Mouse (Mus musculus) Patski (cell line): ENCODE results near the gene Sst. TPM values are rescaled to one million over a fixed set of nuclear protein-coding genes. Genes with fewer than 3 reads are reported as not detected.

Experiments
- ATAC-seq: fragments of 100-300 bp; one replicate; pipeline ENCODE4 v1.8.0; 2021
- CTCF ChIA-PET: fragments of 350-600 bp; sonication (Branson Sonifier 250); formaldehyde crosslinking; loops from one replicate; lab custom pipeline; 2022; ENCODE audit warnings: inconsistent platforms; lab: Charles Lee
- POLR2A ChIA-PET: fragments of 350-600 bp; sonication (Branson Sonifier 250); formaldehyde crosslinking; loops from one replicate; lab custom pipeline; 2022; ENCODE audit warnings: antibody characterized with exemption, inconsistent platforms; lab: Charles Lee
- DNase-seq: peaks from one replicate; pipeline ENCODE4 v3.0.0-alpha.2; 2011; ENCODE audit warnings: low read depth, low spot score
- H3K27me3 ChIP-seq: fragments of 371-371 bp; one replicate; pipeline ENCODE4 v1.5.1; 2021
- CTCF ChIP-seq: fragments of 100-300 bp; IDR thresholded peaks from one replicate; pipeline ENCODE4 v1.5.1; 2021
- in situ Hi-C: fragments of 300-500 bp; cut with MboI; formaldehyde crosslinking; loops from 3 replicates; pipeline ENCODE4 v1.11.1; 2018; ENCODE audit warnings: low pct_unique_long_range_greater_than_20kb, mixed read lengths
- polyA plus RNA-seq: library from polyadenylated mRNA; unstranded; gene quantifications from one replicate; pipeline ENCODE4 v1.2.3, GENCODE M21; 2021

Gene Sst
- not detected for polyA plus RNA-seq

- CTCF ChIA-PET, result no interaction called here
- DNase-seq (no peak), ATAC-seq (no peak)
- peaks cover 65% of the 10 kb centered on the region for H3K27me3 ChIP-seq
- no peak for TF ChIP-seq CTCF
- in situ Hi-C loops, result loop anchor here (10.0 kb wide), 1 partner anchor 256 kb away; no protein-coding TSS in a partner anchor
- POLR2A ChIA-PET, result no interaction called here
Measured at GRCm38 (mm10) chr16:23890636-23891035, at the start of gene Sst. Gene Sst, minus strand, starts transcription at chr16:23890958.

- DNase-seq, result no peak
Measured at GRCm38 (mm10) chr16:23934397-23934796, 43.6 kb upstream of the Sst start.

GRCm38 (mm10) chr16:23932294-23932693 lies 41.5 kb upstream of the Sst start, which contains the start of gene Rtp2:
Gene Rtp2, minus strand, starts transcription at chr16:23932394.
- TF ChIP-seq CTCF, result no peak
- peaks cover 8% of the 10 kb centered on the region for H3K27me3 ChIP-seq
- no peak for ATAC-seq
- in situ Hi-C loops, result no loop called here
- CTCF ChIA-PET, result interaction anchor here (1.4 kb wide), 1 partner anchor 17 kb away, joined by 3 read pairs; no protein-coding TSS in a partner anchor
- POLR2A ChIA-PET, result no interaction called here
- no peak for DNase-seq

More at GRCm38 (mm10) chr16:23934397-23934796, 43.6 kb upstream of the Sst start:
- in situ Hi-C loops, result no loop called here
- no peak for ATAC-seq
- peaks cover 6% of the 10 kb centered on the region for H3K27me3 ChIP-seq
- CTCF ChIA-PET, result no interaction called here
- TF ChIP-seq CTCF, result no peak
- POLR2A ChIA-PET, result no interaction called here

GRCm38 (mm10) chr16:23931275-23931674 lies 40.5 kb upstream of the Sst start:
- H3K27me3 ChIP-seq, result peaks cover 10% of the 10 kb centered on the region
- ChIA-PET CTCF (no interaction called here), POLR2A (no interaction called here)
- ATAC-seq (no peak), DNase-seq (no peak)
- in situ Hi-C loops, result no loop called here
- TF ChIP-seq CTCF, result no peak

DNA sequence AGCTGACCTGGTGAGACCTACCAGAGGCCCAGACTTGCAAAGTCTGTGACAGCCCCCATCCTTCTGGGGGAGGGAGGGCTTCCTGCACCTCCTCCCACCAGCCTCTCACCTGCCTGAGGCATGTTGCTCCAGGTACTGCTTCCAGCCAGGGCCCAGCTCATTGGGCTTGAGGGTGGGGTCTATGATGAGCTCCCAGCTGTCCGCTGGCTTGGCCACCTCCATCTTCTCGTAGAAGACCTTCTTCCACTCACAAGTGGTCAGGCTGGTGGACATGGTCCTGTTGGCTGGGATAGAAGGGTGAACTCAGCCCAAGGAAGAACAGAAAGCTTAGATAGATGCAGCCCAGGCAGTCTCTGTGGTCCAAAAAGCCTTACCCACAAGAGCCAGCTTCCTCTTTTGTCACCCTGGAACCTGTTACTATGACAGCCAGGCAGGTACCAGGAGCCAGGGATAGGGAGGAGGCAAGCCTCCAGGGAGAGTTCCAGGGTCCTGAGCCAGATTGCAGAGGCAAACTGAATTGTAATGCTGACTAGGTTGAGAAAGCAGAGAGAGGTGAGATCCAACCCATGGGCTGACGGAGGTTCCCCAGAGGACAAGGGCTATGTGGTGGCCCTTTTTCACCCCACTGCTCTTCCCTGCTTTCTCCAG lies 39.8 kb upstream of the Sst start:
- in situ Hi-C loops, result no loop called here
- POLR2A ChIA-PET, result no interaction called here
- CTCF ChIA-PET, result no interaction called here
- DNase-seq (no peak), ATAC-seq (no peak)
- H3K27me3 ChIP-seq, result peaks cover 9% of the 10 kb centered on the region
- TF ChIP-seq CTCF, result no peak

DNA sequence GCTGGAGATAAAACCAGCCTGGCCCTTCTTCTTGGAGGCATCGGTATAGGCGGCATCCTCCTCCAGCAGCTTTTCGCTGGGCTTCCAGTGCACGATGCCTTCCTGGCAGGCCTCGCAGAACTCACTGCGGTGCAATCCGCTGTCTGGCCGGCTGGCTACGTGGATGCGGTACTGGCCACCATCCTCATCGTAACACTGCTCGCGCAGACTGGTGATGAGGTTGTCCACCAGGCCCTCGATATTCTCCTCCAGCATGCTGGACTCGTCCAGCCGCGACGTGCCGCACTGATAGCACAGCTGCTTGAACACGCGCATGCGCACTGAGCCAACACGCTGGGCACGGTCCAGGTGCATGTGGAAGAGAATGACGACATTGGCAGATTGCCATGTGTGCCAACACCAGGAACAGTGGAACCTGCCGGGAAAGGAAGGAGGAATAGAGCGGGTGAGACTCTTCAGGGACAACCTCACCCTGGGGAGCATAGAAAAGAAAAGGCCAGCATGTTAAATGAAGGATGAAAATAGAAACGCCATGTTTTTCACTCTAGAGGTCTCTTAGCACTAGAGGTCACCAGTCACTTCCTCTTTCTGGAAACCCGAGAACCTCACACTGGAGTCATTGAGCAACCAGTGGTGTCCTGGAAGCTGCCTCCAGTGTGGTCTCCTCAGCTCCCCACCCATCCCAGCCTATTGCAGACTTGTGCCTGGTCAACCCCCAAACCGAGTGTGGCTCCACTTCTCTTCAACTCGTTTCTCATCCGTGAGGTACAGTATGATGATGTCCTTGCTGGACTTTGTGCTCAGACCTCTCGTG lies 36.8 kb upstream of the Sst start:
- TF ChIP-seq CTCF, result no peak
- no peak for DNase-seq
- in situ Hi-C loops, result no loop called here
- POLR2A ChIA-PET, result no interaction called here
- CTCF ChIA-PET, result no interaction called here
- ATAC-seq, result no peak
- H3K27me3 ChIP-seq, result peaks cover 12% of the 10 kb centered on the region

GRCm38 (mm10) chr16:23922906-23923305 lies 32.1 kb upstream of the Sst start:
- ChIA-PET CTCF (no interaction called here), POLR2A (no interaction called here)
- H3K27me3 ChIP-seq, result peaks cover 29% of the 10 kb centered on the region
- TF ChIP-seq CTCF, result no peak
- in situ Hi-C loops, result loop anchor here (25.0 kb wide), 1 partner anchor 836 kb away; no protein-coding TSS in a partner anchor
- DNase-seq, result no peak
- no peak for ATAC-seq

DNA sequence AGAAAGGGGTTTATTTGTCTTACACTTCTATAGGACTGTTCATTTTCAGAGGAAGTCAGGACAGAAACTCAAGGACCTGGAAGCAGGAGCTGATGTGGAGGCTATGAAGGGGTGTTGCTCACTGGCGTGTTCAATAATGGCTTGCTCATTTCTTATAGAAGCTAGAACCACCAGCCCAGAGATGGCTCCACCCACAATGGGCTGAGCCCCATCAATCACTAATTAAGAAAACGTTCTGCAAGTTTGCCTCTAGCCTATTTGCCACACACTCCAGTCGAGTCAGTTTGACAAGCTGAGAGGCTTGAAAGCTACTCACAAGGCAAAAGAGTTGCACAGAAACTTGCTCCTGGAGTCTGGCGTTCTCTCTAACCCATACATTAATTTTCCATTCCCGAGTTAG lies 30.9 kb upstream of the Sst start:
- TF ChIP-seq CTCF, result no peak
- in situ Hi-C loops, result loop anchor here (25.0 kb wide), 1 partner anchor 834 kb away; no protein-coding TSS in a partner anchor
- H3K27me3 ChIP-seq, result peaks cover 25% of the 10 kb centered on the region
- no peak for ATAC-seq
- POLR2A ChIA-PET, result no interaction called here
- CTCF ChIA-PET, result interaction anchor here (1.4 kb wide), 1 partner anchor 23 kb away, joined by 6 read pairs; no protein-coding TSS in a partner anchor
- DNase-seq, result no peak

DNA sequence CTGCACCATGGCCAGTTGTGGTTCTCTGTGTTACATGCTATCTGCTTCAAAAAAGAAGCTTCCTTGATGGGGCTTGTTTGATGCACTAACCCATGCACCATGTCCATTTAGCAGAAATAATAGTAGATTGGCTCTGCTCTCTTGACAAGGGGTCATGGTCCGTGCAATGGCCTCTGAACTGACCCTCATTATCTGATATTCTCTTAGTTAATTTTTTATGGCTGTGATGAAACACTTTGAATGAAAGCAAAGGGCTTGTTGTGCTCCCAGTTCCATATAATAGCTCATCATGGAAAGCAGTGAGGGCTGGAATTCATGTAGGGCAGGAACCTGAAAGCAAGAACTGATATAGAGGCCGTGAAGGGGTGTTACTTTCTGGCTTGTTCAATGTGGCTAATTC lies 28.7 kb upstream of the Sst start:
- TF ChIP-seq CTCF, result no peak
- DNase-seq (no peak), ATAC-seq (no peak)
- CTCF ChIA-PET, result no interaction called here
- peaks cover 40% of the 10 kb centered on the region for H3K27me3 ChIP-seq
- in situ Hi-C loops, result loop anchor here (25.0 kb wide), 1 partner anchor 832 kb away; no protein-coding TSS in a partner anchor
- POLR2A ChIA-PET, result interaction anchor here (0.6 kb wide), 1 partner anchor 378 kb away, joined by 4 read pairs; no protein-coding TSS in a partner anchor

DNA sequence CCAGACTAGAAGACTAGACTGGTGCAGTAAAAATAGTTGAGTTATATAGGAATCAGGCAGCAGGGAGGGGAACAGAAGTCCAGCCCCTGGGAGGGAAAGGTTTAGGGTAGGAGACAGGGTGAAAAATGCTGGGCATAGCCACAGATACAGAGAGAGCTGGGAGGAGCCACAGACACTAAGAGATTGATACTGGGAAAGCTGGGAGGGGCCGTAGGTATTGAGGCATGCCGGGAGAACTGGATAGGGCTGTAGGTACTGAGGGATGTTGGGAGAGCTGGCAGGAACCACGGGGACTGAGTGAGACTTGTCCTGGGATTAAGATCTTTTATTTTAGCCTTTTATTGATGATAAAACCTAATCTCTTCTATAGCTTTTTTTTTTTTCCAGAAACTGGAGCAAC lies 22.6 kb upstream of the Sst start:
- DNase-seq (no peak), ATAC-seq (no peak)
- H3K27me3 ChIP-seq, result peaks cover 33% of the 10 kb centered on the region
- CTCF ChIA-PET, result no interaction called here
- no peak for TF ChIP-seq CTCF
- in situ Hi-C loops, result loop anchor here (25.0 kb wide), 1 partner anchor 826 kb away; no protein-coding TSS in a partner anchor
- POLR2A ChIA-PET, result interaction anchor here (0.8 kb wide), 1 partner anchor 12 kb away, joined by 6 read pairs; no protein-coding TSS in a partner anchor
